Mouse (Mus musculus): ENCODE results near the gene Krt83.
"Not testable (repeated sequence)": the region's sequence is repeated elsewhere in the genome, so short reads cannot be mapped to it uniquely, and the experiment has no call there.

The Krt83 gene

GRCm38 (mm10) chr15:101491431-101491830 lies at the start of gene Krt83:
Gene Krt83 (minus strand): TSS chr15:101491512.
- no peak for DNase-seq (ENCODE audit: low read depth, low spot score)

- no peak for DNase-seq (ENCODE audit: low read depth, low spot score)
Measured at GRCm38 (mm10) chr15:101538580-101538900, 47.2 kb upstream of the Krt83 start.

- DNase-seq (ENCODE audit: low read depth, low spot score): no peak
Measured at GRCm38 (mm10) chr15:101537864-101538579, 46.7 kb upstream of the Krt83 start.

GRCm38 (mm10) chr15:101536054-101536850 lies 44.9 kb upstream of the Krt83 start:
- no peak for DNase-seq (ENCODE audit: low read depth, low spot score)

GRCm38 (mm10) chr15:101532720-101533119 lies 41.4 kb upstream of the Krt83 start, which contains the start of gene Krt84:
Gene Krt84 (minus strand): TSS chr15:101532820.
- DNase-seq (ENCODE audit: low read depth, low spot score): no peak

- no peak for DNase-seq (ENCODE audit: low read depth, low spot score)
Measured at GRCm38 (mm10) chr15:101522556-101523232, 31.4 kb upstream of the Krt83 start.

GRCm38 (mm10) chr15:101519792-101520191 lies 28.5 kb upstream of the Krt83 start:
- peak; percentile 75 for DNase-seq (ENCODE audit: low read depth, low spot score)

GRCm38 (mm10) chr15:101517161-101517560 lies 25.8 kb upstream of the Krt83 start, which contains the start of gene Gm49425:
Gene Gm49425 (minus strand): TSS chr15:101517261.
- DNase-seq (ENCODE audit: low read depth, low spot score): not testable (repeated sequence)

- DNase-seq (ENCODE audit: low read depth, low spot score): no peak
Measured at GRCm38 (mm10) chr15:101508247-101508646, 16.9 kb upstream of the Krt83 start.

GRCm38 (mm10) chr15:101506896-101507758 lies 15.8 kb upstream of the Krt83 start:
- no peak for DNase-seq (ENCODE audit: low read depth, low spot score)

GRCm38 (mm10) chr15:101497181-101497580 lies 5.9 kb upstream of the Krt83 start:
- peak; percentile 61 for DNase-seq (ENCODE audit: low read depth, low spot score)

- no peak for DNase-seq (ENCODE audit: low read depth, low spot score)
Measured at GRCm38 (mm10) chr15:101495266-101495665, 4.0 kb upstream of the Krt83 start.

- no peak for DNase-seq (ENCODE audit: low read depth, low spot score)
Measured at GRCm38 (mm10) chr15:101494203-101494602, 2.9 kb upstream of the Krt83 start.

- DNase-seq (ENCODE audit: low read depth, low spot score): no peak
Measured at GRCm38 (mm10) chr15:101493713-101494112, 2.4 kb upstream of the Krt83 start.

- DNase-seq (ENCODE audit: low read depth, low spot score): no peak
Measured at GRCm38 (mm10) chr15:101492718-101493117, 1.4 kb upstream of the Krt83 start.

GRCm38 (mm10) chr15:101485911-101486635 lies 5.2 kb downstream of the Krt83 start:
- DNase-seq (ENCODE audit: low read depth, low spot score): no peak

GRCm38 (mm10) chr15:101484939-101485338 lies 6.4 kb downstream of the Krt83 start:
- no peak for DNase-seq (ENCODE audit: low read depth, low spot score)

GRCm38 (mm10) chr15:101483646-101484045 lies 7.7 kb downstream of the Krt83 start:
- no peak for DNase-seq (ENCODE audit: low read depth, low spot score)

- DNase-seq (ENCODE audit: low read depth, low spot score): no peak
Measured at GRCm38 (mm10) chr15:101482056-101482455, 9.3 kb downstream of the Krt83 start.

GRCm38 (mm10) chr15:101479666-101480060 lies 11.6 kb downstream of the Krt83 start:
- DNase-seq (ENCODE audit: low read depth, low spot score): no peak

Data from ZHBTc4 (cell line).